Comparison of ENCODE assay signal across 8 mouse cellular contexts in genomic region chr6:32780602-32781001, GRCm38 (mm10).
DNase-seq lines count a peak whose midpoint lies in the region; ATAC-seq lines count a peak whose summit lies in the region.

No protein-coding gene starts in this region.

- H3K9me3 ChIP-seq in heart, embryonic 10.5 days, result no peaks in the 10 kb centered on the region
- no peaks in the 10 kb centered on the region for H3K9me3 ChIP-seq in liver, embryonic 15.5 days (replicated peaks)

- H3K4me2 ChIP-seq in liver, embryonic 15.5 days, result peak overlapping the region; percentile 50

- DNase-seq in cerebellum, postnatal 4 days (ENCODE audit: low spot score in 2 of 2), result no peak
- DNase-seq in c-Kit-positive CD71-negative TER-119-negative erythroid progenitor cells, embryonic 14.5 days (ENCODE audit: low read depth), result peak; percentile 5
- no peak for DNase-seq in heart, embryonic 10.5 days (ENCODE audit: low spot score)
- peak; percentile 26 to 48 for DNase-seq in kidney, postnatal 36 days
- peak; percentile 42 for DNase-seq in thymus, postnatal 4 days
- DNase-seq in gastrocnemius, postnatal 4 days (ENCODE audit: low spot score in 2 of 2), result no peak

- no peaks in the 10 kb centered on the region for H3K27me3 ChIP-seq in heart, embryonic 10.5 days (ENCODE audit: insufficient read depth, poor library complexity, severe bottlenecking)
- H3K27me3 ChIP-seq in liver, embryonic 15.5 days, result peaks cover 14% of the 10 kb centered on the region; the same call in 1 of the 2 replicates

- peak overlapping the region; percentile 73 for H3K27ac ChIP-seq in heart, embryonic 10.5 days
- H3K27ac ChIP-seq in liver, embryonic 15.5 days (replicated peaks), result no peak overlapping the region

- H3K36me3 ChIP-seq in heart, embryonic 10.5 days, result no peaks in the 10 kb centered on the region
- no peaks in the 10 kb centered on the region for H3K36me3 ChIP-seq in liver, embryonic 15.5 days (replicated peaks)

- WGBS in heart, embryonic 10.5 days, result 10% methylated on average over 11 of the region's 11 CpGs
- WGBS in liver, embryonic 15.5 days (ENCODE audit: insufficient replicate concordance), result 9% methylated on average over 11 of the region's 11 CpGs

- peak overlapping the region; percentile 27 for H3K4me3 ChIP-seq in heart, embryonic 10.5 days
- H3K4me3 ChIP-seq in liver, embryonic 15.5 days (replicated peaks), result no peak overlapping the region

- H3K4me1 ChIP-seq in heart, embryonic 10.5 days, result peaks cover 11% of the 10 kb centered on the region
- H3K4me1 ChIP-seq in liver, embryonic 15.5 days (replicated peaks), result no peaks in the 10 kb centered on the region

- peak; percentile 36; the same call in 1 of the 2 replicates for ATAC-seq in cerebellum, adult (ENCODE audit: insufficient number of reproducible peaks, low FRiP score, low TSS enrichment)
- ATAC-seq in liver, embryonic 15.5 days (ENCODE audit: insufficient read depth), result no peak

- H3K9ac ChIP-seq in liver, embryonic 15.5 days, result no peak overlapping the region

Comparison
In these comparisons a context has a peak if more than half of its experiments do, and no peak if none do; other contexts are left out.
1. DNase-seq: peak in c-Kit-positive CD71-negative TER-119-negative erythroid progenitor cells, embryonic 14.5 days (single experiment), kidney, postnatal 36 days (2 of 2) and thymus, postnatal 4 days (single experiment); none in cerebellum, postnatal 4 days (0 of 2), heart, embryonic 10.5 days (single experiment) and gastrocnemius, postnatal 4 days (0 of 2).